Mouse (Mus musculus) lung, adult 10 weeks (tissue): ENCODE results near the gene Cd38. TPM values are rescaled to one million over a fixed set of nuclear protein-coding genes. Genes with fewer than 3 reads are reported as not detected.

ENCODE experiments used
- polyA plus RNA-seq: library from polyadenylated mRNA; stranded (reverse); fragments of 350-450 nt; fragmentation: Illumina TruSeq; extraction: RNeasy Lipid Tissue Mini Kit (QIAGEN cat#74804); gene quantifications from one replicate; pipeline ENCODE4 v1.2.3, GENCODE M21; 2014; ENCODE audit warnings: low read depth, low replicate concordance; ENCODE audit not compliant: insufficient read depth

Gene Cd38
- 17.7 TPM for polyA plus RNA-seq

DNA sequence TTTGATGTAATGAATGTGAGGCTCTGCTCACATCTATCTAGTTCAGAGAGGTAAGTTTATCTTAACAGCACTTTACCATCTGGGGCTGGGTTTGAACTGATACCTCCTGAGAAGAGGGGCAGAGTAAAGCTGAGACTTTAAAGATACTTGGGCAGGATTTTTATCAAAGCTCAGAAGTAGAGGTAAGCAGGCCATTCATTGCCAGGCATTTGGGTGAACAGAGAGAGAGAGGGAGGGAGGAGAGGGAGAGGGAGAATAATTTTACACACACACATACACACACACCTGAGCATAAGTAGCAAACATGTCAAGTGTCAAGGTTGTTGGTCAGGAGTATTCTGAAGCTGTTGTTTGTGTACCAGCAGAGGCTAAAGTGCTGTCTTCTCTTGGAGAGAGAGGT lies at the start of gene Cd38:
Cd38 (plus strand) TSS at position 301 of the 400 bp plus-strand sequence.

DNA sequence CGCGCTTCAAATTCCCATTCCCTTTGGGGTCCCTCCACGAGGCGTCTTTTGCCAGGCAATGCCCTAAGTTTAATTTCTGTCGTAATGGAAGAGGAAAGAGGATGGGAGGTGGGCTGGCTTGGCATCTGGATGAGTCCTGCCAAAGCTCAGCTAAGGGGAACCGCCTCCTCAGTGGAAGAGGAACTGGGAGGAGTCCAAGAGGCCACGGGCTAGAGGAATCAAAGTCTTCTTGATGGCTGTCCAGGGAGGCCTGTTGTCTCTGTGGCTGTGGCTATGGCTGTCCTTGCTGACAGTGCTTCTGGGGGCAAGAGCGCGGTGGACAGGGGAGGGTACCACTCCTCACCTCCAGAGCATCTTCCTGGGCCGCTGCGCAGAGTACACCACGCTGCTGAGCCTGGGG lies 49.7 kb upstream of the Cd38 start, which contains the start of gene Bst1:
Bst1 (plus strand) TSS at position 191 of the 400 bp plus-strand sequence.

DNA sequence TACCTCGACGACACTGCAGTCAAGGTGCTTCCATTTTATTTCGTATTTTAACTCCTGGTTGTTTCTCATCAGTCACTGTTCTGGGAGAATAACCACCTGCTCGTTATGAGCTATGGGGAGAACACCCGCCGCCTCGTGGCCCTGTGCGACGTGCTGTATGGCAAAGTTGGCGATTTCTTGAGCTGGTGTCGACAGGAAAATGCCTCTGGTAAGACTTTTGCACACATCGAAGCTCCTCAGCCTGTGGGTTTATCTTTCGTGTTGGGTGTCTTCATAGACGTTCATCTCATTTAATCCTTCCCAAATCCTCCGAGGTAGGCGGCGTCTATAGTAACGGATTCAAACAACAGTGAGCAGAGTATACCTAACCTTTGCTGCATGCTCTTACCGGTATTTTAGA lies 46.8 kb upstream of the Cd38 start, which contains the start of gene Fbxl5:
Fbxl5 (minus strand) TSS at position 101 of the 400 bp plus-strand sequence.

DNA sequence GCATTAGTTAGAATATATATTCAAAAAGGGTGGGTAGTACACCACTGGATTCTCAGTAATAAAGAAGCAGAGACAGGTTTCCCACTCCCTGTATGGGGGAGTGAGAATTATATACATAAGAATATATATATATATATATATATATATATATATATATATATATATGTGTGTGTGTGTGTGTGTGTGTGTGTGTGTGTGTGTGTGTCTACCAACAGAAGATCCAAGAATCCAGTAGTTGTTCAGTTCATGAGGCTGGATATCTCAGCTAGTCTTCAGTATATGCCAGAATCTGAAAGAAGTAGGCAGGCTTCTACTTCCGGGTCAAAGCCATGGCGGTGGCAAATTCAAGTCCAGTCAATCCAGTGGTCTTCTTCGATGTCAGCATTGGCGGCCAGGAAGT lies 44.5 kb downstream of the Cd38 start, which contains the start of gene Gm7879:
Gm7879 (plus strand) TSS at position 301 of the 400 bp plus-strand sequence.

Other genes starting within 250 kb of the Cd38 start
- 4.8 TPM for gene Cc2d2a, start 206.2 kb upstream of the Cd38 start, polyA plus RNA-seq
- gene Bst1, start 49.7 kb upstream of the Cd38 start, polyA plus RNA-seq: 18.8 TPM
- 47.8 TPM for gene Fbxl5, start 46.9 kb upstream of the Cd38 start, polyA plus RNA-seq
- not detected for gene Gm7879, start 44.6 kb downstream of the Cd38 start, polyA plus RNA-seq
- 25.5 TPM for gene Fgfbp1, start 113.2 kb downstream of the Cd38 start, polyA plus RNA-seq
- 14.2 TPM for gene Prom1, start 233.5 kb downstream of the Cd38 start, polyA plus RNA-seq